Mouse (Mus musculus) erythroblast, embryonic 14.5 days (primary cell): Measurements from ENCODE around the gene Lmod3.

Experiments
- GATA1 ChIP-seq: IDR thresholded peaks from 2 replicates; pipeline ENCODE4 v1.6.1; 2012; ENCODE audit warnings: low read length, inconsistent platforms, mixed read lengths
- TAL1 ChIP-seq: IDR thresholded peaks from 3 replicates; pipeline ENCODE4 v1.6.1; 2012; ENCODE audit warnings: low read length, inconsistent platforms, mixed read lengths

- TF ChIP-seq TAL1 (no peak), GATA1 (no peak)
These were observed 37.3 kb upstream of the Lmod3 start for GRCm38 (mm10) chr6:97289838-97290237.
